Mouse (Mus musculus) liver, embryonic 15.5 days (tissue): ENCODE measurements around the gene Mras. TPM values are rescaled to one million over a fixed set of nuclear protein-coding genes. Genes with fewer than 3 reads are reported as not detected.

Source experiments
- ATAC-seq: fragments of 200-750 bp; cut with Nextera tagmentation; 2 replicates; pipeline ENCODE4 v1.8.0; 2017; ENCODE audit warnings: moderate number of reproducible peaks, mild to moderate bottlenecking, moderate library complexity; ENCODE audit not compliant: insufficient read depth
- H3K27ac ChIP-seq: fragments of 300-500 bp; sonication (generic); replicated peaks from 2 replicates; pipeline ENCODE4 v1.5.1; 2015; ENCODE audit warnings: mild to moderate bottlenecking, inconsistent platforms
- H3K27me3 ChIP-seq: fragments of 300-500 bp; sonication (generic); 2 replicates; pipeline ENCODE4 v1.6.1; 2015; ENCODE audit warnings: mild to moderate bottlenecking, inconsistent platforms
- H3K36me3 ChIP-seq: fragments of 300-500 bp; sonication (generic); replicated peaks from 2 replicates; pipeline ENCODE4 v1.6.1; 2015; ENCODE audit warnings: moderate library complexity, mild to moderate bottlenecking, inconsistent platforms
- H3K4me1 ChIP-seq: fragments of 300-500 bp; sonication (generic); replicated peaks from 2 replicates; pipeline ENCODE4 v1.6.1; 2015; ENCODE audit warnings: inconsistent platforms
- H3K4me2 ChIP-seq: fragments of 300-500 bp; sonication (generic); 2 replicates; pipeline ENCODE4 v1.6.1; 2015; ENCODE audit warnings: moderate library complexity, mild to moderate bottlenecking, inconsistent platforms
- H3K4me3 ChIP-seq: fragments of 300-500 bp; sonication (generic); replicated peaks from 2 replicates; pipeline ENCODE4 v1.5.1; 2015; ENCODE audit warnings: mild to moderate bottlenecking, inconsistent platforms
- H3K9ac ChIP-seq: fragments of 300-500 bp; sonication (generic); 2 replicates; pipeline ENCODE4 v1.6.1; 2015; ENCODE audit warnings: moderate library complexity, mild to moderate bottlenecking, inconsistent platforms
- H3K9me3 ChIP-seq: fragments of 300-500 bp; sonication (generic); replicated peaks from 2 replicates; pipeline ENCODE4 v1.6.1; 2016; ENCODE audit warnings: inconsistent platforms
- WGBS: fragments of 180-500 bp; shearing (Covaris S2); methylation state at CpG from one replicate; pipeline ENCODE4 v1.1.7; 2015; ENCODE audit warnings: mixed read lengths; ENCODE audit not compliant: insufficient replicate concordance; 5-methylcytosine and 5-hydroxymethylcytosine counted together
- polyA plus RNA-seq: library from polyadenylated mRNA; unstranded; fragments of >200 nt; fragmentation: Nextera tagmentation; extraction: Ambion mirVana; gene quantifications from 2 replicates; pipeline ENCODE4 v1.2.1, GENCODE M21; 2015

Gene Mras
- polyA plus RNA-seq, 1 experiment from 2014 or later: 3.2 TPM

DNA sequence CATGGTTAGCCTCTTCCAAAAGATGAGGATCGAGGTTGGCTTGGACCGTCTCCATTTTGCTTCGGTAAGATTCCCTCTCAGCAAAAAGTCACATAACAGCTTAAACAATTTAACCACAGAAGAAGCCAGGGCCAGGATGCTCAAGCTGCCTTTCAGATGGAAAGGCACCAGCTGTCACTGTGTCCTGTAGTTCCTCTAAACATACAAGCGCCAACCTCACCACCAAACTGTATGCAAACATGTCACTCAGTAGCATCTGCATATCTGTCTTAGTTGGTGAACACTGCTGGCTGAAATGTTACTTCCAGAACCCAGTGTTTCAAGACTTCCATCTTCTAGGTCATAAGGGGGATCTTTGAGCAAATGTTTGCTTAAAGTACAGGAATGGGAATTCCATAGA lies 22.5 kb upstream of the Mras start:
- Histone ChIP-seq H3K4me3 (no peak overlapping the region), H3K36me3 (no peaks in the 10 kb centered on the region), H3K4me1 (no peaks in the 10 kb centered on the region), H3K27ac (no peak overlapping the region), H3K27me3 (no peaks in the 10 kb centered on the region), H3K9ac (no peak overlapping the region), H3K4me2 (no peak overlapping the region), H3K9me3 (no peaks in the 10 kb centered on the region)
- 74% methylated on average over 4 of the region's 4 CpGs for WGBS
- no peak for ATAC-seq

DNA sequence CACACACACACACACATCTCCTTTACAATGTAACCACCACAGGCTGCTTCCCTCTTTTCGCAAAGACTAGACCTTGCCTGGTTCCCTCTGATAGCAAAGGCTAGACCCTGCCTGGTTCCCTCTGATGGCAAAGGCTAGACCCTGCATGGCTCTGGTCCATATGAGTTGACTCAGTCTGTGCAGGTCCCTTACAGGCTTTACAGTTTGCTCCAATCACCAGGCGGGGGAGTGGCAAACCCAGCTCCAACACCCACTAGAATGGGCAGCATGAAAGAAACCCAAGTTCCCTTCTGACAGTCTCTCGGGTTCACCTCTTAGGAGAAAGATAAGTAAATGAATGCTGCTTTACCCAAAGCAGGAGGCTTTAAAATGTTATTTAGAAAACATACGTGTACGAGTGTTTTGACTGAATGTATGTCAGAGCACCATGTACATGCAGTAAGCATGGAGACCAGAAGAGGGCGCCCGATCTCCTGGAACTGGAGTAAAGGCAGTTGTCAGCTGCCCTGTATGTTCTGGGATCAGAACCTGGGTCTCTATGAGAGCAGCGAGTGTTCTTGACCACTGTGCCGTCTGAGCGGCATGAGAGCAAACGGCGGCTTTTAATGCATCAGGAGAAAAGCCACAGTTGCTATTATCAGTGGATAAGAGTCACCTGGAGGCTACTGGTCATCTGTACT lies 21.5 kb upstream of the Mras start:
- no peak for ATAC-seq

DNA sequence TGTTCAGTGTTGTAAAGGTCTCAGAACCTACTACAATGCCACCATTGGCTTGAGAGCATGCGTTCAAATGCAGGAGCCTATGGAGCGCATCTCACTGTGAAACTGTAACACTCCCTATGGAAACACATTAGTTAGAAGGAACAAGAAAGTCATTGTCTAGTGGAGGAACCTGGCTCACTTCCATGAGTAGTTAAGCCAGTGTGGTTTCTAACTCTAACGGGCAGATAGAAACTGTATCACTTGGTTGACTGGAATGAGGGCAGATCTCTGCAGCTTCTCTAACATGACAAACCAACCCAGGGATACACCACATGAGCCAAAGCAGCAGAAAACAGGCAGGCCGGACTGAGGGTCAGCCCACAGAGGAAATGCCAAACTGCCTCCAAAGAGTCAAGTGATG lies 17.0 kb upstream of the Mras start:
- 62% methylated on average over 4 of the region's 4 CpGs for WGBS
- Histone ChIP-seq H3K9ac (no peak overlapping the region), H3K4me3 (no peak overlapping the region), H3K4me1 (no peaks in the 10 kb centered on the region), H3K27ac (no peak overlapping the region), H3K9me3 (no peaks in the 10 kb centered on the region), H3K27me3 (peaks cover 27% of the 10 kb centered on the region), H3K4me2 (no peak overlapping the region), H3K36me3 (no peaks in the 10 kb centered on the region)
- ATAC-seq: no peak

More for the DNA sequence above, 21.5 kb upstream of the Mras start:
- Histone ChIP-seq H3K27me3 (no peaks in the 10 kb centered on the region), H3K36me3 (no peaks in the 10 kb centered on the region), H3K4me2 (no peak overlapping the region), H3K9me3 (no peaks in the 10 kb centered on the region), H3K4me1 (no peaks in the 10 kb centered on the region), H3K4me3 (no peak overlapping the region), H3K27ac (no peak overlapping the region), H3K9ac (no peak overlapping the region)
- 31% methylated on average over 12 of the region's 12 CpGs for WGBS

DNA sequence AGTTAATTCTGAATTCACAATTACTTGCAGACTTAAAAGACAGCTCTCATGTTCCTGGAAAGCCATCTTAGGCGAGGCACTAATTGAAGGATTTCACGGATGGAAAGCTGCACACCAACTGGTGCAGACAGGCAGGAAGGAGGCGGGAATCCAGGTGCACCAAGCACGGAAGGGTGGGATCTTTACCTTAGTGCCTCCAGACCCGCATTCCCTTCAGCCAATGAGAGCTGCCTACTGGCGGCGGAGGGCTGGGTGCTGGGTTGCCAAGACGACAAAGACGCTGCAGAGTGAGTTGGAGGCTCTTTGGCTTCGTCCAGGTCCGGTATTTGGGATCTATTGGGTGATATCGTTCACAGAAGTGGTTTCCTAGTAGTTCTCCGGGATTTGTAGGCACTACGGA lies 14.0 kb upstream of the Mras start, which contains the start of gene Nme9:
Gene Nme9 (plus strand): TSS at position 315 of the 400 bp plus-strand sequence.
- no peaks in the 10 kb centered on the region for H3K9me3 ChIP-seq
- no peaks in the 10 kb centered on the region for H3K36me3 ChIP-seq
- H3K9ac ChIP-seq: no peak within 1 kb of the TSS
- no peak for ATAC-seq
- no peak within 1 kb of the TSS for H3K4me3 ChIP-seq
- no peak within 1 kb of the TSS for H3K27ac ChIP-seq
- no peak within 1 kb of the TSS for H3K4me2 ChIP-seq
- 10% methylated on average over 14 of the region's 14 CpGs for WGBS
- no peaks in the 10 kb centered on the region for H3K4me1 ChIP-seq
- H3K27me3 ChIP-seq: peaks cover 27% of the 10 kb centered on the region

DNA sequence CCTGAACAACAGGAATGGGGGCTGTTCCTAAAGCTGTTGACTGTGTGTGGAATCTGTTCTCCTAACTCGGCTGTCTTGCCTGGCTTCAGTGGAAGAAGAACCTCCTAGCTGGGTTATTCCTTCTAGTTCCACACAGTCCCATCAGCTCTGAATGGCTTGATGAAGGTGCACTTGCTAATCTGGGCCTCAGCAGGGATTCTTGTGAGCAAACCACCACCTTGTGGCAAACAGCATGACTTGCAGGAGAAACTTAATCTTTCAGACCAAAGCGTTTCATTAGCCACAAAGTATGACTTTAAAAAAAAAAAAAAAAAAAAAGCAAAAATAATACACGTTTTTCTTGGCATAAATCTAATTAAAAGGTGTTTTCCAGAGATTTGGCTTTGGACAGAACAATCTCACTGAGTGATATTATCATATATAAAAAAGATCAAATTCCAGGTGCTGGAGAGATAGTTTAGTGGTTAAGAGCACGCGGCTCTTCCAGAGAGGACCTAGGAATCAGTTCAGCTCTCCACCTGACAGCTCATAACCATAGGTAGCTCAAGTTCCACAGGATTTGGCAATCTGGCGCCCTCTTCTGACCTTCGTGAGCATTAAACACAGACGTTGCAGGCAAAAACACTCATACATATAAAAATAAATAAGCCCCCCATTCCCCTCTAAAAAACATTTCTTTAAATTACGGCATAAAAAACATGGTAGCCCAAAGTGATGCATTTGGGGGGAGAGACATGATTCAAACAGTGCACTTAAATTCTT lies 12.9 kb upstream of the Mras start:
- Histone ChIP-seq H3K9me3 (no peaks in the 10 kb centered on the region), H3K27me3 (peaks cover 27% of the 10 kb centered on the region), H3K4me1 (no peaks in the 10 kb centered on the region), H3K4me3 (no peak overlapping the region), H3K27ac (no peak overlapping the region), H3K9ac (no peak overlapping the region), H3K4me2 (no peak overlapping the region), H3K36me3 (no peaks in the 10 kb centered on the region)
- 28% methylated on average over 9 of the region's 9 CpGs for WGBS
- no peak for ATAC-seq

DNA sequence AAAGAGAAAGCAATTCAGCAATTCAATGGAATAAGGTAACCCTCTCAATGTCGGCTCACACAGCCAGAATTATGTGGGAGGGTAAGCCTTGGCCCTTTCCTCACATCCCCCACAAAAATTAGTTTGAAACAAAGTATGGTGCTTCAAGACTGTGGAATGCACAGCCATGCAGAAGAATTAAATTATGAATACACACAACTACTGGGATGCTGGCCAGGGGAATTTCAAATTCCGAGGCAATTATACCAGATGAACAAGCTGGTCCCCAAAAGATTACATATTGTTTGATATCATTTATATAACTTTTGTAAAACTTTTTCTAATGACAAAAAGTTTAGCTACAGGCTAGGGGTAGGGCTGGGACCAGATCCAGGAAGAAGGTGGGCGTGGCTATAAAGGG lies 10.1 kb upstream of the Mras start:
- no peak overlapping the region for H3K9ac ChIP-seq
- H3K27ac ChIP-seq: no peak overlapping the region
- no peaks in the 10 kb centered on the region for H3K36me3 ChIP-seq
- no peak overlapping the region for H3K4me3 ChIP-seq
- no peak for ATAC-seq
- H3K9me3 ChIP-seq: no peaks in the 10 kb centered on the region
- WGBS: 58% methylated on average over 3 of the region's 3 CpGs
- no peak overlapping the region for H3K4me2 ChIP-seq
- peaks cover 20% of the 10 kb centered on the region for H3K27me3 ChIP-seq
- H3K4me1 ChIP-seq: no peaks in the 10 kb centered on the region

DNA sequence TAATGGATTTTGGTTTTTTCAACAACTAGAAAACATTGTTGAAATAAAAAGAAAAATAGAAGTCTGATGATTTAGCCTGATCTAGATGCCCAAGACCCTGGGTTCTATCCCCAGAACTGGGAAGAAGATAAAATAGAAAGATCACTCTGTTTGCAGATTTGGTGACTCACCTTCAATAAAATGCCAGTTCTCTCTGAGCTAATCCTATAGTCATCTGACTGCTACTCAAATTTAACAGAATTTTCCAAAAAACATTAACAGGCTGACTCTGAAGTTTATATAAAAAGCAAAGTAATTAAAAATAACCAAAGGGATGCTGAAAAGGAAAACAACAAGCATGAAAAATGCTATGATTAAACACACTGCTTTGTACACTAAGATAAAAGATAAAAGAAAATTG lies 9.1 kb upstream of the Mras start:
- no peak for ATAC-seq
- no peak overlapping the region for H3K27ac ChIP-seq
- H3K36me3 ChIP-seq: no peaks in the 10 kb centered on the region
- no peaks in the 10 kb centered on the region for H3K9me3 ChIP-seq
- no peak overlapping the region for H3K9ac ChIP-seq
- H3K27me3 ChIP-seq: peaks cover 10% of the 10 kb centered on the region
- H3K4me2 ChIP-seq: no peak overlapping the region
- H3K4me3 ChIP-seq: no peak overlapping the region
- H3K4me1 ChIP-seq: no peaks in the 10 kb centered on the region

DNA sequence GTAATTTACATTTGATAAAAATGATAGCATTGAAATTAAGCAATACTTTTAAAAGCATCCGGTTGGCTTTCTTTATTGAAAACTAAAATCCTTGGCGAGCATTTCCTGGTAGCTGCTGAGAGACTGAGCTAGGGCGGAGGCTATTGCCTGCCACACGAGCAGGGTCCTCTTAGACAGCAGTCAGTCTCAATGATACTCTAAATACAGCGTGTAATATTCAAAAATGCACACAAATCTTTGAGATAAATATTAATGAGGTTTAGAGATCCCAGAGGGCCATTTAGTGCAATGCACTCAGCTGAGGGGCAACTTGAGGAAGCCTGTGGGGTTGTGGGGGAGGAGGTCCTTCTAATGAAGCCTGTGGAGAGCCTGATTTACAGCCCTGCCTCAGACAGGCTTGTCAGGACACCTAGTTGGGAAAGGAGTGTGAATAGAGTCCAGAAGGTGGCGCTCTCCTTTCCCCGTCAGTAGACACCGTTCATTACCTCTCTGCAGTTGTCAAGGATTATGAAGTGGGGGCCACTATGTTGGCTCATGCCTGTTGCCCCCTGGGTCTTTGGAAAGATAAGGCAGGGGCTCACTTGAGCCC lies 7.5 kb upstream of the Mras start:
- H3K27ac ChIP-seq: no peak overlapping the region
- no peaks in the 10 kb centered on the region for H3K4me1 ChIP-seq
- H3K9me3 ChIP-seq: no peaks in the 10 kb centered on the region
- H3K27me3 ChIP-seq: peaks cover under 1% of the 10 kb centered on the region; the same call in 1 of the 2 replicates
- 22% methylated on average over 8 of the region's 8 CpGs for WGBS
- H3K9ac ChIP-seq: no peak overlapping the region
- H3K4me3 ChIP-seq: no peak overlapping the region
- H3K4me2 ChIP-seq: no peak overlapping the region
- ATAC-seq: no peak
- H3K36me3 ChIP-seq: no peaks in the 10 kb centered on the region

DNA sequence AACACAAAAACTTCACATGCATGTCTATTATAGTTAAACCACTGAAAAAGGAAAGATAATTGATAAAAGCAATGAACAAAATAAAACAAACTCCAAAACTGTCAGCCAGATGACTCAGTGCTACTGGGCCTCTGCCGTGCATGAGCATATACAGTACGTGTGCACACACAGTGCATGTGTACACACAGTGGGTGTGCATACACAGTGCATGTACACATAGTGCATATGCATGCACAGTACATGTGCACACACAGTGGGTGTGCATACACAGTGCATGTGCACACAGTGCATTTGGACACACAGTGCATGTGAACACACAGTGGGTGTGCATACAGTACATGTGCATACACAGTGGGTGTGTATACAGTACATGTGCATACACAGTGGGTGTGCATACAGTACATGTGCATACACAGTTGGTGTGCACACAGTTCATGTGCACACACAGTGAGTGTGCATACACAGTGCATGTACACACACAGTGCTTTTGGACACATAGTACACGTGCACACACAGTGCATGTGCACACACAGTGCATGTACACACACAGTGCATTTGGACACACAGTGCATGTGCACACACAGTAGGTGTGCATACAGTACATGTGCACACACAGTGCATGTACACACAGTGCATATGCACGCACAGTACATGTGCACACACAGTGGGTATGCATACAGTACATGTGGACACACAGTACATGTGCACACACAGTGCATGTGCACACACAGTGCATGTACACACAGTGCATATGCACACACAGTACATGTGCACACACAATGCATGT lies 4.7 kb upstream of the Mras start:
- Histone ChIP-seq H3K4me2 (no peak overlapping the region), H3K9ac (no peak overlapping the region), H3K4me3 (no peak overlapping the region), H3K9me3 (no peaks in the 10 kb centered on the region), H3K4me1 (0 out of 2 replicates have a peak, but pooled peaks cover 4% of the 10 kb centered on the region), H3K36me3 (no peaks in the 10 kb centered on the region), H3K27me3 (peaks cover 29% of the 10 kb centered on the region), H3K27ac (no peak overlapping the region)
- no peak for ATAC-seq
- WGBS: 68% methylated on average over 4 of the region's 4 CpGs

DNA sequence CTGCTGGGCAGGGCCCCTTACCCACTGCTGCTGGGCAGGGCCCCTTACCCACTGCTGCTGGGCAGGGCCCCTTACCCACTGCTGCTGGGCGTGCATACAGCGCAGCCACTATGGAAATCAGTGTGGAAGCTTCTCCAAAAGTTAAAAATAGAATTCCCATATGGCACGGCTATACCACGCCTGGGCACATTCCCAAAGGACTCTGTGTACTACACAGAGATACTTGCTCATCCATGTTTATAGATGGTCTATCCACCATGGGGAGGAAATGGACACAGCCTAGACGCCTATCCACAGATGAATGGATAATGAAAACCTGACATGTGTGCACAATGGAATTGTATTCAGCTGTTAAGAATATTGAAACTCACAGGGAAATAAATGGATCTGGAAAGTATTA lies 3.8 kb upstream of the Mras start:
- Histone ChIP-seq H3K4me2 (no peak overlapping the region), H3K27ac (no peak overlapping the region), H3K4me3 (no peak overlapping the region), H3K9me3 (no peaks in the 10 kb centered on the region), H3K9ac (no peak overlapping the region), H3K27me3 (peaks cover 38% of the 10 kb centered on the region), H3K4me1 (0 out of 2 replicates have a peak, but pooled peaks cover 8% of the 10 kb centered on the region), H3K36me3 (no peaks in the 10 kb centered on the region)
- WGBS: 68% methylated on average over 5 of the region's 5 CpGs
- ATAC-seq: no peak

DNA sequence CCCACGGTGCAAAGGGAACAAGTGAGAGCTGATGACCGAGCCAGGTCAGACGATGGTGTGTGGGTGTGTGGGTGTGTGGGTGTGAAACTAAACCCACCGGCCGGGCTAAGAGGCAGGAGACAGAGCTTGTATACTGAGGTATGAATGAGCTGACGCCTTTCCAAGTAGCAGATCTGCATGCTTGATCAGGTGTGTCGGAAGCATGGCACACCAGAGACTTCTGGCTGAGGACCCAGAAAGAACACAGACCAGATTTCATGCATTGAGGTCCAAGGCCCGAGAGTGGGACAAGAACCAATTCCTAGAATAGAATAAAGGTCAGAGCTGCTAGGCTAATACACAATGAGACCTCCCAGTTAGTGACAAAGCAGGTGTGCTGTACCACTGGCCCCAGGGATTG lies 1.9 kb upstream of the Mras start:
- Histone ChIP-seq H3K27ac (no peak overlapping the region), H3K27me3 (peaks cover 56% of the 10 kb centered on the region), H3K36me3 (no peaks in the 10 kb centered on the region), H3K9ac (no peak overlapping the region), H3K4me3 (no peak overlapping the region), H3K4me1 (peaks cover 15% of the 10 kb centered on the region; the same call in 1 of the 2 replicates), H3K9me3 (no peaks in the 10 kb centered on the region), H3K4me2 (no peak overlapping the region)
- ATAC-seq: no peak
- WGBS: 58% methylated on average over 8 of the region's 8 CpGs
